In genomic region chr5:23953047-23953446, GRCm38 (mm10) we compare ENCODE assay signal across 13 mouse cellular contexts.
"Had no signal": no experiment of that assay in that cellular context is flagged by ENCODE, and none has a peak within 500 bp of the region (broad histone marks: within the 10 kb centered on the region; RNA-seq: fewer than 3 reads in every experiment).

No protein-coding gene starts in this region.

- DNase-seq: kidney, adult 9 months; kidney, postnatal 36 days; layer of hippocampus, adult 9-11 months; lung, postnatal 14 days; retina, postnatal 1 day; right cerebral cortex, postnatal 4 days; spleen, adult 18-20 months; thymus, postnatal 4 days had no signal

- H3K27me3 ChIP-seq: limb, embryonic 12.5 days; lung, embryonic 15.5 days; megakaryocyte, embryonic 14.5 days; midbrain, embryonic 15.5 days; neural tube, embryonic 13.5 days had no signal

- H3K36me3 ChIP-seq: limb, embryonic 12.5 days; lung, embryonic 15.5 days; midbrain, embryonic 15.5 days; neural tube, embryonic 13.5 days had no signal

- H3K9me3 ChIP-seq: limb, embryonic 12.5 days; lung, embryonic 15.5 days; midbrain, embryonic 15.5 days; neural tube, embryonic 13.5 days had no signal

- H3K4me3 ChIP-seq: limb, embryonic 12.5 days; lung, embryonic 15.5 days; megakaryocyte, embryonic 14.5 days; midbrain, embryonic 15.5 days; neural tube, embryonic 13.5 days had no signal

- H3K4me1 ChIP-seq: limb, embryonic 12.5 days; lung, embryonic 15.5 days; midbrain, embryonic 15.5 days; neural tube, embryonic 13.5 days had no signal
